Mouse (Mus musculus): ENCODE results near the gene Mgrn1.

Gene Mgrn1

GRCm38 (mm10) chr16:4878192-4878885 lies 7.7 kb upstream of the Mgrn1 start:
- no peak for DNase-seq (ENCODE audit: extremely low read depth, low read depth, low spot score)

DNA sequence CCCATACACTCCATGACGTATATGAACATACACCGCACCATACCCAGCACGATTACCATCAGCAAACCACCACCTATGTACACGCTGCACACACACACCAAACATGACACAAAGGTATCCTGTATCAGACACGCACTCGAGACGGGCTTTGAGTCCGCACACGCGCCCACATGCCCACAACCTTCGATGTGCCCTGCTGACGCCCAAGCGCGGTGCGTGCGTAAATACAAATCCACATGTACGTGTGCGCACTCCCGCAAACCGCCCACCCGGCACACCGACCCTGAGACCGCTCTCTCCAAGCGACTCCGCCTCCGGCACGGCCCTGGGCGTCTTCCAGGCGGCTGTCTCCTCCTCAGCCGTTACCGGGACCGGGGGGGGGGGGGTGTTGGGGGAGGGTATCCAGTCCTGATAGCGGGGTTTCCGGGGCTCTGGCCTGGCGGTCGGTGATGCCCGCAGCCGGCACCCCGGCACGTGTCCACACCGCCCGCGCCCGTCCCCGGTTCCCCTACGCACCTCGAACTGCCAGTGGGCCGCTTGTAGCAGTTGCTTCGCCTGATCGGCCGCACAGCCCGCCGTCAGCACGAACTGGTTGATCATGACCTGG lies 6.8 kb upstream of the Mgrn1 start:
- no peak for DNase-seq (ENCODE audit: extremely low read depth, low read depth, low spot score)

DNA sequence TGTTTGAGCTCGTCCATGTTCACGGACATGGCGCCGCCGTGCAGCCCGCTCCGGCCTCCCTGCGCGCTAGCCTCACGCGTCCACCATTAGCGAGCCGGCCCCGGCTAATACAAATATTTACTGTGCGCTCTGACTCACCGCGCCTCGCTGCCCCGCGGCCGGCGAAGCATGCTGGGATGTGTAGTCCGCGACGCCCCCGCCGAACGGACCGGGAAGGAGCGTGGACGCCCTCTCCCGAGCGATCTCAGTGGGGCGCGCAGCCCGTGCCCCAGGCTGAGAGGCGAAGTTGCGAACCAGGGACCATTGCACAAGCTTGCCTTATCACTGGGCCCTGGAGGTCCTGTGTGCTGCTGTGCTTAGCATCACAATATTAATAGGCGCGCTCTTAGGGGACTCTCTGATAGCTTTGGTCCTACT lies 6.3 kb upstream of the Mgrn1 start:
- no peak for DNase-seq (ENCODE audit: extremely low read depth, low read depth, low spot score)

- DNase-seq (ENCODE audit: extremely low read depth, low read depth, low spot score) = peak; percentile 93
Observed at GRCm38 (mm10) chr16:4880136-4880825, 5.8 kb upstream of the Mgrn1 start, which contains the start of gene Ubald1. TSS of gene Ubald1 (minus strand) at chr16:4880315.

DNA sequence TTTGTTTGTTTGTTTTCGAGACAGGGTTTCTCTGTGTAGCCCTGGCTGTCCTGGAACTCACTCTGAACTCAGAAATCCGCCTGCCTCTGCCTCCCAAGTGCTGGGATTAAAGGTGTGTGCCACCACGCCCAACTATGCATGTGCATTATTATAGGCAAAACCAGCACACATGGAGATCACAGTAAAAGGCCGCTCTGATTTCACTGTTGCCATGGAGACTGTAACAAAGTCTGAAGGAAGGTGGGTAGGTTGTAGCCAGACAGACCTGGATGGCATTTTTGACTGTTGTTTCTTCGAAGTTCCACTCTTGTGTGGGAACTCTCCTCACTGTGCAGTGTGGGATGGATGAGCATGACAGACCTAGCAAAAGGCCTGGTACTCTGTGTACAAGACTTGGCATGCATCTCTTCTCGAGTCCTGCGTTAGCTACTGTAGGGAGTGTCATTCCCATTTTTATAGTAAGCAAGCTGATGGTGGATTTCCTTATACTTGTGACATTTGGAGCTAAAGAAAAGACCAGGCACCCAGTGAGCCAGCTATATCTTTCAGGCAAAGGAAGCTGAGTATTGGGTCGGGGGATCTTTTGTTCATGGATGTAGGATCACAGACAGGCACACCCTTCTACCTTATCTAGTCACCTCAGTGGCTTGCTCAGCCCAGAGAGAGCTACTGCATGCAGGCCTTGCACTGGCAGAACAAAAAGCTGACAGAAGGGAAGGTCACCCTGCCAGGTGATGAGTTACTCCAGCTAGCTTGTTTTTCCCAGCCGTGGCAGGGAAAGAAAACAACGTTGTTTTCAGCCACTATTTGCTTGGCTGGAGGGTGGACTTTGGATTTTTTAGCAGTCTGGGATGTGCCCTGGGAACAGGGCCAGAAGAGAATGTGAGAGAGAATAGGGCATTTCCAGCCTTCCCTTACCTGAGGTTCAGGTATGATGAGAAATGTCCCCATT lies 4.4 kb upstream of the Mgrn1 start:
- DNase-seq (ENCODE audit: extremely low read depth, low read depth, low spot score) = no peak

DNA sequence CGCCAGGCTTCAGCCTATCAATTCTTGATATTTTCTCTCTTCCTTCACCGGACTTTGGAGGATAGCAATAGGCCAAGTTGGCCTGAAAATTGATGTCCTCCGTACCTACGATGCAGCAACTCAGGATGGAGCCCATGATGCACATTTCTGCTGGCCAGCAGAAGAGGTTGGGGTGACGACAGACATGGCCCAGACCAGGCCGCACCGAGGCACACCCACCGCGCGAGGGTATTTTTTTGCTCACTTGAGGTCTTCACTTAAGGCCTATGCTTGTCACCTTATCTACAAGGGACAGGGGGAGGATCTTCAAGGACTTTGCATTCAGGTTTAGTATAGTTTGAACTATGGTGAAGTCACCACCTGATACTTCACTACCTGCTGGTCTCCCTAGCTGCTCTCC lies 1.1 kb upstream of the Mgrn1 start:
- no peak for DNase-seq (ENCODE audit: extremely low read depth, low read depth, low spot score)

- DNase-seq (ENCODE audit: extremely low read depth, low read depth, low spot score) = no peak
Observed at GRCm38 (mm10) chr16:4886690-4887020, 606 bp downstream of the Mgrn1 start.

DNA sequence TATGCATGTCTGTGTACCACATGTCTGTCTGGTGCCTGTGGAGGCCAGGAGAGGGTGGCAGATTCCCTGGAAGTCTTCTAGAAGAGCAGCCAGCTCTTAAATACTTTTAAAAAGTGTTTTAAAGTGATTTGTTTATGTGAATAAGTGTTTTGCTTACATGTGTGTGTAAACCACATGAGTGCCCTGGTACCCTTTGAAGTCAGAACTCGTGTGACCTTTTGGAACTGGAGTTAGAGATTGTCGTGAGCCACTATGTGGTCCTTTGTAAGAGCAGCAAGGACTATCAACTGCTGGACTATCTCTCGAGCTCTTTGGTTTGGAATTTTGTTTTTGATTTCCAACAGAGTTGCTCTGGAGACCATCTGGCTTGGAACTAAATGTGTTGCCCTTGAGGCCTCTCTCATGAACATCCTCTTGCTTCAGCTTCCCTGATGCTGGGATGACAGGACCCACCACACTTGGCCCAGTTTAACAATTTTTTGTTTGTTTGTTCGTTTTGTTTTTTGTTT lies 4.2 kb downstream of the Mgrn1 start:
- DNase-seq (ENCODE audit: extremely low read depth, low read depth, low spot score) = no peak

GRCm38 (mm10) chr16:4892171-4892570 lies 6.1 kb downstream of the Mgrn1 start:
- no peak for DNase-seq (ENCODE audit: extremely low read depth, low read depth, low spot score)

- DNase-seq (ENCODE audit: extremely low read depth, low read depth, low spot score) = no peak
Observed at GRCm38 (mm10) chr16:4894201-4894908, 8.3 kb downstream of the Mgrn1 start.

- no peak for DNase-seq (ENCODE audit: extremely low read depth, low read depth, low spot score)
Observed at GRCm38 (mm10) chr16:4896249-4897027, 10.4 kb downstream of the Mgrn1 start.

GRCm38 (mm10) chr16:4897146-4897730 lies 11.2 kb downstream of the Mgrn1 start:
- DNase-seq (ENCODE audit: extremely low read depth, low read depth, low spot score) = no peak

DNA sequence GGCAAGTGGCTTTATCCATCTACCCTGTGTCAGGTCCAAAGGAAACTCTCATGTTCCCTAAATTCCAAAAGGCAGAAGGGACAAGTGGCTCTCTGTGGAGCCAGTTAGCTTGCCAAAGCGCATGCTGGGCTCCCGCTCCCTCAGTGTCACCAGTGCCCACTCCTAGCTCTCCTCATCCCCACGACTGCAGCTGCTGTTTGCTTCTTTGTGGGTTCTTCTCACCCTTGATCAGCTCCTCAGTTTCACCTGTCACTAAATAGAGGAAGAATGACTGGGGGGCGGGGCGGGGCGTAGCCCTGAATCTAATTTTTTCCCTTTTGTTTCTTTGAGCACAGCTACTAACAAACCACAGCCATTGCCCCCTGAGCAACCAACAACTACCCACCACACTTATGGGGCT lies 12.8 kb downstream of the Mgrn1 start:
- no peak for DNase-seq (ENCODE audit: extremely low read depth, low read depth, low spot score)

DNA sequence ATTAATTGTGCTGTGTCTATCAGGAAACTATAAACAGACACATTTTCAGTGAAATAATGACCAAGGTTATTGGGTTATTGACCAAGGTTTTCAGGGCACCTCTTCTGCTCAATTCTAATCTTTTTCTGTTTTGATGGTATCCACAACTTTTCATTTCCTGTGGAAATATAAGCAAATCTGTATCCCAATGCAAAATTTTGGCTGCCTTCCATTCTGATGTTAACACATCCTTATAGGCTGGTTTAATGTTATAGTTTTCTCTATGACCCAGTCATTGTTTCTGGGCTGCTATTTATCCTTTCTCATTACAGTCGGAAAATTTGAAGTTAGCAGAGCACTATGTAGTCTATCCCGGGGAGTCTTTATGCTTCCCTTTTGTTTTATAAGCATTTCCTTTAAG lies 13.7 kb downstream of the Mgrn1 start:
- no peak for DNase-seq (ENCODE audit: extremely low read depth, low read depth, low spot score)

DNA sequence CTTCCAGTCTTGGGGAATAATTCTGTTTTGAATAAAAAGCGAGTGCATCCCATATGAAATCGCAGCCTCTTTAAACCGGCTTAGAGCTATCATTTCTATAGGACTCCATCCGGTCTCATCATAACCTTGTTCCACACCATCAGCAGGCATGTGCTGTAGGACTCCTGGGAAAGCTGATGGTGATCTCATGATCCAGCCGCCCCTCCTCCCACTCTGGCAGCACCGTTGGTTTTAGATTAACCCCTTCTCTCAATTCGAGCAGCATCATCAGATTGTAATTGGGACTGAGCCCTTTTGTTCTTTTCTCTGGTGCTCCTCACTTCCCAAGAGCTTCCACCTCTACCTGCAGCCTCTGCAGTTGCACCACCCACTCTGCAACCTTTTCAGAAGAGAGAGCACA lies 15.1 kb downstream of the Mgrn1 start:
- no peak for DNase-seq (ENCODE audit: extremely low read depth, low read depth, low spot score)

GRCm38 (mm10) chr16:4902390-4902789 lies 16.3 kb downstream of the Mgrn1 start:
- DNase-seq (ENCODE audit: extremely low read depth, low read depth, low spot score) = no peak

- DNase-seq (ENCODE audit: extremely low read depth, low read depth, low spot score) = no peak
Observed at GRCm38 (mm10) chr16:4903491-4904102, 17.5 kb downstream of the Mgrn1 start.

- no peak for DNase-seq (ENCODE audit: extremely low read depth, low read depth, low spot score)
Observed at GRCm38 (mm10) chr16:4904878-4905277, 18.8 kb downstream of the Mgrn1 start.

- no peak for DNase-seq (ENCODE audit: extremely low read depth, low read depth, low spot score)
Observed at GRCm38 (mm10) chr16:4905591-4905990, 19.5 kb downstream of the Mgrn1 start.
